Mouse (Mus musculus) neural tube, embryonic 12.5 days (tissue): ENCODE results near the gene Mrpl43. TPM values are rescaled to one million over a fixed set of nuclear protein-coding genes. Genes with fewer than 3 reads are reported as not detected.
"Not testable (repeated sequence)": the region's sequence is repeated elsewhere in the genome, so short reads cannot be mapped to it uniquely, and the experiment has no call there.

ENCODE experiments used
- ATAC-seq: fragments of 200-750 bp; cut with Nextera tagmentation; 2 replicates; pipeline ENCODE4 v1.8.0; 2017; ENCODE audit warnings: low read depth, mild to moderate bottlenecking, moderate TSS enrichment, moderate library complexity; ENCODE audit not compliant: low FRiP score
- H3K27ac ChIP-seq: fragments of 300-500 bp; sonication (generic); 2 replicates; pipeline ENCODE4 v1.5.1; 2016
- H3K27me3 ChIP-seq: fragments of 300-500 bp; sonication (generic); replicated peaks from 2 replicates; pipeline ENCODE4 v1.6.1; 2016; ENCODE audit warnings: mild to moderate bottlenecking
- H3K36me3 ChIP-seq: fragments of 300-500 bp; sonication (generic); 2 replicates; pipeline ENCODE4 v1.6.1; 2016; ENCODE audit warnings: mild to moderate bottlenecking
- H3K4me1 ChIP-seq: fragments of 300-500 bp; sonication (generic); 2 replicates; pipeline ENCODE4 v1.6.1; 2016
- H3K4me2 ChIP-seq: fragments of 300-500 bp; sonication (generic); replicated peaks from 2 replicates; pipeline ENCODE4 v1.6.1; 2016; ENCODE audit warnings: mild to moderate bottlenecking
- H3K4me3 ChIP-seq: fragments of 300-500 bp; sonication (generic); 2 replicates; pipeline ENCODE4 v1.5.1; 2016
- H3K9ac ChIP-seq: fragments of 300-500 bp; sonication (generic); 2 replicates; pipeline ENCODE4 v1.6.1; 2016; ENCODE audit warnings: mild to moderate bottlenecking
- H3K9me3 ChIP-seq: fragments of 300-500 bp; sonication (generic); 2 replicates; pipeline ENCODE4 v1.6.1; 2016; ENCODE audit warnings: mild to moderate bottlenecking
- WGBS: fragments of 180-500 bp; shearing (Covaris S2); methylation state at CpG from one replicate; pipeline ENCODE4 v1.1.7; 2016; 5-methylcytosine and 5-hydroxymethylcytosine counted together
- polyA plus RNA-seq: library from polyadenylated mRNA; unstranded; fragments of >200 nt; fragmentation: Nextera tagmentation; extraction: Ambion mirVana; gene quantifications from 2 replicates; pipeline ENCODE4 v1.2.1, GENCODE M21; 2016

The Mrpl43 gene
- polyA plus RNA-seq, 1 experiment from 2014 or later: 82.9 TPM

DNA sequence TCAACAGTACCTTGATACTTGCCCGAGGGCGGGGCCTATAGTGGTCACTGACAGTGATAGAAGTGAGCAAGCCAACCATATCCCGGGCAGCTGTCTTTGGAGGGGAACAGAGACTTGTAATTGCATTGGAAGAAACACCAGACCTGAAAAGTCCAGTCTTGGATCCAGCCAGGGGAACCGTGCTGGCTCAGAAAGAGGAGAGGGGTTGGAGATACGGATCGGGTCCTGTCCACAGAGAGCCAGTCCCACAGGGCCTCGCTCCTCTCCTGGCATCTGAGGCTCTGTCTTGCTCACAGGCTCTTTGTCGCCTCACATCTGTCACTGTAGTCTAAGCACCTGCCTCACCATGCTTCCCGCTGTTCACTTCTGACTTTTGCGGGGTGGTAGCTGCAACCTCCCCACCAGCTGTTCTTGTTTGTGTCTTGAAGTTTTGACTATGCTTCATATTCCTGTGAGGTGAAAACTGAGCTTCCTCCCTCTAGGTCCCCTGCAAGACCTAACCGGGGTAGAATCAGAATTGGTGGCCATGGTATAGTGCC, 38.2 kb upstream of the Mrpl43 start:
- WGBS: 60% methylated on average over 11 of the region's 11 CpGs
- no peak for ATAC-seq
- no peak overlapping the region for H3K27ac ChIP-seq
- H3K4me2 ChIP-seq: no peak overlapping the region
- H3K27me3 ChIP-seq: peaks cover 35% of the 10 kb centered on the region
- H3K36me3 ChIP-seq: no peaks in the 10 kb centered on the region
- no peak overlapping the region for H3K4me3 ChIP-seq
- H3K9ac ChIP-seq: no peak overlapping the region
- peaks cover 33% of the 10 kb centered on the region for H3K4me1 ChIP-seq
- no peaks in the 10 kb centered on the region for H3K9me3 ChIP-seq

DNA sequence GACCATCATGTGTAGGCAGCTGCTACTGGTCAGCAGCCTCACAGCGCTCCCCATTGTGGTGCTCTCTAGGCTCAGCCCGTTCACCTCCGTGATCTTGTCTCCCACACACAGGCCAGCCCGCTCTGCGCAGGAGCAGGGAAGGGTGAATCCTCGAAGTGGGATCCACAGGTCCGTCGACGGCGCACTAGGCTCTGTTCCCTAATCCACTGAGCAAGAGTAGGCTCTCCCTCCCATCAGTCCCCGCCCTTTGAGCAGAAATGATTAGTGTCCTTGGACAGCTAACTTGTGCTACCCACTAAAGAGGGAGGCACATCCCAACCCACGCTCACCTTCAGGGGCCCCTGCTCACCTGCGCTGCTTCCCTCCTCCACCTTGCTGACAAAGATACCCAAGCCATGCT, 34.0 kb upstream of the Mrpl43 start:
- Histone ChIP-seq H3K9ac (no peak overlapping the region), H3K4me3 (no peak overlapping the region), H3K9me3 (no peaks in the 10 kb centered on the region), H3K4me1 (0 out of 2 replicates have a peak, but pooled peaks cover 8% of the 10 kb centered on the region), H3K4me2 (no peak overlapping the region), H3K36me3 (no peaks in the 10 kb centered on the region), H3K27me3 (peaks cover 25% of the 10 kb centered on the region), H3K27ac (no peak overlapping the region)
- WGBS: 57% methylated on average over 13 of the region's 13 CpGs
- ATAC-seq: no peak

DNA sequence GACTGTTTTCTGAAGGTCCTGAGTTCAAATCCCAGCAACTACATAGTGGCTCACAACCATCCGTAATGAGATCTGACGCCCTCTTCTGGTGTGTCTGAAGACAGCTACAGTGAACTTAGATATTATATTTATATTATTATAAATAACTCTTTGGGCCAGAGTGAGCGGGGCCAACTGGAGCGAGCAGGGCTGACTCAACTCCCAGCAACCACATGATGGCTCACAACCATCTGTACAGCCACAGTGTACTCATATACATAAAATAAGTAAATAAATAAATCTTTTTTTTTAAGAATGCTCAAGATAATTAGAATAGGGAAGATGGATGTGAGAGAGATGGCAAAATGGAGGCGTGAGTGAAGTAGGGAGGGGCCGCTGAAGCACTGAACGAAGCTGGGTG, 32.0 kb upstream of the Mrpl43 start:
- H3K4me1 ChIP-seq, H3K36me3 ChIP-seq, H3K4me3 ChIP-seq, H3K9ac ChIP-seq, H3K9me3 ChIP-seq, H3K4me2 ChIP-seq, H3K27ac ChIP-seq, ATAC-seq: not testable (repeated sequence)
- peaks cover 18% of the 10 kb centered on the region for H3K27me3 ChIP-seq
- WGBS: 92% methylated on average over 7 of the region's 7 CpGs

- peaks cover 18% of the 10 kb centered on the region for H3K27me3 ChIP-seq
- H3K27ac ChIP-seq: no peak overlapping the region
- no peak overlapping the region for H3K9ac ChIP-seq
- H3K4me1 ChIP-seq: peaks cover 20% of the 10 kb centered on the region; the same call in 1 of the 2 replicates
- no peaks in the 10 kb centered on the region for H3K9me3 ChIP-seq
- 28% methylated on average over 16 of the region's 16 CpGs for WGBS
- ATAC-seq: no peak
- no peak overlapping the region for H3K4me3 ChIP-seq
- H3K4me2 ChIP-seq: no peak overlapping the region
- H3K36me3 ChIP-seq: no peaks in the 10 kb centered on the region
Observed at GRCm38 (mm10) chr19:45036867-45037266, 30.6 kb upstream of the Mrpl43 start.

GRCm38 (mm10) chr19:45032570-45033332, 26.5 kb upstream of the Mrpl43 start:
- Histone ChIP-seq H3K9ac (no peak overlapping the region), H3K4me2 (no peak overlapping the region), H3K27ac (no peak overlapping the region), H3K9me3 (no peaks in the 10 kb centered on the region), H3K4me3 (no peak overlapping the region), H3K36me3 (peaks cover 6% of the 10 kb centered on the region), H3K4me1 (peaks cover 24% of the 10 kb centered on the region), H3K27me3 (0 out of 2 replicates have a peak, but pooled peaks cover 3% of the 10 kb centered on the region)
- no peak for ATAC-seq
- WGBS: 48% methylated on average over 17 of the region's 17 CpGs

- peaks cover 28% of the 10 kb centered on the region for H3K4me1 ChIP-seq
- H3K36me3 ChIP-seq: peaks cover 15% of the 10 kb centered on the region
- ATAC-seq: peak; percentile 35; the same call in 1 of the 2 replicates
- no peak overlapping the region for H3K4me2 ChIP-seq
- no peak overlapping the region for H3K4me3 ChIP-seq
- H3K9ac ChIP-seq: no peak overlapping the region
- no peaks in the 10 kb centered on the region for H3K9me3 ChIP-seq
- 21% methylated on average over 4 of the region's 4 CpGs for WGBS
- 0 out of 2 replicates have a peak, but pooled peaks cover 3% of the 10 kb centered on the region for H3K27me3 ChIP-seq
- H3K27ac ChIP-seq: no peak overlapping the region
Observed at GRCm38 (mm10) chr19:45031780-45032179, 25.5 kb upstream of the Mrpl43 start.

DNA sequence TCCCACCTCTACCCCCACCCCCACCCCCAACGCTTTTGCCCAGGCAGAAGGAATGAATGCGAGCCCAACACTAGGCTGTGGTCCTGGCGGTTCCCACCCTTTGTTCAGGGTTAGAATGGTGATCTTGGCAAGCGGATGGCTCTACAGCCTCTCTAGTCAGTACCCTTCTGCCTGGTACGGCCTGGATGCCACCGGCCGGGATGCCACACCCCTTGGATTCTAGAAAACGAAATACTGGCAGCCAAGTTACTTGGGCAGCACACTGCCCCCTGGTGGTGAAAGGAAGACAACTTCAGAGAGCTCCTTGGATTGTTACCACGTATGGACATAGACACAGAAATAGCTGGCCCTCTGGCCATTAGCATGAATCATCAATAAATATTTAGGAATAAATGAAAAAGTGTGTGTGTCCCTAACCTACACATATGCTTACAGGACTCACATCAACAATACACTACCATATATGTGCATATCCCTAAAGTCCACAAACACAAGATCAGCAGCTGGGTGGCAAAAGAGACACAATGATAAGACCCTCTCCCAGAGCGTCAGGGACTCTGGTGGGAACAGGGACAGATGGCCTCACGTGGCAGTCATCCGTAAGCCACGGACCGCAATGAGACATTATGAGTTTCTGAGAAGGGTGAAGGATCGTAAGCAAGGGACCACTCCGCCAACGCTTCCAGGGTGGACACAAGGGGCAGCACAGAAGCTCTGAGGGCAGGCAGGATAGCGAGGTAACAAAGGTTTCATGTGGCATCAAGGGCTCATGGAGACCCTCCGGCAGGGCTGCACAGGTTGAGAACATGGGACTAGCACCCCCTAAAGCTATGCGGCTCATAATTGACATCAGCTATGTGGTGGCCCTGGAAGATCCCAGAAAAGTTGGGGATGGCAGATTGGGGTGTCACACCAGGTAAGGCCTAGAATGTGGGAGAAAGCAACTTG, 24.8 kb upstream of the Mrpl43 start:
- Histone ChIP-seq H3K27me3 (0 out of 2 replicates have a peak, but pooled peaks cover 3% of the 10 kb centered on the region), H3K27ac (no peak overlapping the region), H3K9me3 (no peaks in the 10 kb centered on the region), H3K36me3 (peaks cover 22% of the 10 kb centered on the region), H3K9ac (no peak overlapping the region), H3K4me1 (peaks cover 28% of the 10 kb centered on the region), H3K4me3 (no peak overlapping the region), H3K4me2 (peak overlapping the region; percentile 36)
- peak; percentile 34; the same call in 1 of the 2 replicates for ATAC-seq
- 41% methylated on average over 20 of the region's 20 CpGs for WGBS

GRCm38 (mm10) chr19:45030111-45030510, 23.9 kb upstream of the Mrpl43 start:
- WGBS: 34% methylated on average over 8 of the region's 8 CpGs
- H3K36me3 ChIP-seq: peaks cover 31% of the 10 kb centered on the region
- no peak overlapping the region for H3K4me2 ChIP-seq
- H3K4me1 ChIP-seq: peaks cover 28% of the 10 kb centered on the region
- no peaks in the 10 kb centered on the region for H3K9me3 ChIP-seq
- H3K27me3 ChIP-seq: no peaks in the 10 kb centered on the region
- no peak overlapping the region for H3K27ac ChIP-seq
- no peak overlapping the region for H3K9ac ChIP-seq
- 0 out of 2 replicates have a peak, but pooled peaks have one; percentile 10 for ATAC-seq
- no peak overlapping the region for H3K4me3 ChIP-seq

DNA sequence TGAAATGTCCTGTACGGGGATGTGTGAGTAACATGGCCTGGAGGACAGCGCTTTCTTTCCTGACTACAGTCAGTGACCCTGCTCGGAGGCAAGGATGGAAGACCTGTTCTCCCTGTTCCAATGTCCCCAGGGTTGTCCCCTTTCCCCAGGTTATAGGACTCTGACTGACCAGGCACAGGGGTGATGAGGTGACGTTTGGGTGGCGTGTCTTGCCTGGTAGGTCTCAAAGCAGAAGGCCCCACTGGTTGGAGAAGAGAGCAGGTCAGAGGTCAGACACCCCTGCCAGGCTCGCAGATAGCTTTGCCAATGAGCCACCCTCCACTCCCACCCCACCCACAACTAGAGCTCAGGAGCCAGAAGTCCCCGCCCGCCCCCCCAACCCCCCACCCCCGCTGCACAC, 23.3 kb upstream of the Mrpl43 start:
- no peaks in the 10 kb centered on the region for H3K9me3 ChIP-seq
- no peak overlapping the region for H3K4me2 ChIP-seq
- no peak for ATAC-seq
- H3K9ac ChIP-seq: no peak overlapping the region
- H3K4me1 ChIP-seq: peaks cover 28% of the 10 kb centered on the region
- H3K27ac ChIP-seq: no peak overlapping the region
- no peaks in the 10 kb centered on the region for H3K27me3 ChIP-seq
- no peak overlapping the region for H3K4me3 ChIP-seq
- WGBS: 60% methylated on average over 9 of the region's 9 CpGs
- peaks cover 35% of the 10 kb centered on the region for H3K36me3 ChIP-seq

GRCm38 (mm10) chr19:45028746-45029145, 22.5 kb upstream of the Mrpl43 start:
- 66% methylated on average over 19 of the region's 19 CpGs for WGBS
- H3K4me2 ChIP-seq: no peak overlapping the region
- H3K36me3 ChIP-seq: peaks cover 41% of the 10 kb centered on the region
- peaks cover 28% of the 10 kb centered on the region for H3K4me1 ChIP-seq
- H3K9me3 ChIP-seq: no peaks in the 10 kb centered on the region
- no peak overlapping the region for H3K27ac ChIP-seq
- no peak for ATAC-seq
- H3K27me3 ChIP-seq: no peaks in the 10 kb centered on the region
- no peak overlapping the region for H3K4me3 ChIP-seq
- no peak overlapping the region for H3K9ac ChIP-seq

DNA sequence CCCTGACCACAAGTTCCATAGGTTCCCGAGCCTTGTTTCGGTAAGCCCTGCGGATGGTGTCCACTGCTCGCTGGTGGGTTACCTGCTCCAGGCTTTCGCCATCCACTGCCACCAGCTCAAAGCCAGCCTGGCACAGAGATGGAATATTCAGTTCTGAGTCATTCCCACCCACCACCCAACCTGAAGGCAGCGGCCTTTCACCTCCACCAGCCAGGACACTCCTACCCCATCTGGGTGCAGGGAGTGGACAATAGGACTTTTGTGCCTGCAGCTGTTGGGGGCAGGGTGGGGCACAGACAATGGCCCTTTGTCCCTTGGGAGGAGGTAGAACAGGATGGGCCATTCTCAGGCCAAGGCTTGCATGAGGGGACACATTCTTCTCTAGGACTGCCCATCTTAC, 21.6 kb upstream of the Mrpl43 start:
- no peaks in the 10 kb centered on the region for H3K27me3 ChIP-seq
- WGBS: 78% methylated on average over 6 of the region's 6 CpGs
- H3K36me3 ChIP-seq: peaks cover 47% of the 10 kb centered on the region
- no peak overlapping the region for H3K9ac ChIP-seq
- H3K27ac ChIP-seq: no peak overlapping the region
- peaks cover 25% of the 10 kb centered on the region for H3K4me1 ChIP-seq
- no peak overlapping the region for H3K4me2 ChIP-seq
- no peaks in the 10 kb centered on the region for H3K9me3 ChIP-seq
- no peak for ATAC-seq
- H3K4me3 ChIP-seq: no peak overlapping the region
